Mouse (Mus musculus) stomach, postnatal 0 days (tissue): ENCODE results near the gene Spn.
"Not testable (repeated sequence)": the region's sequence is repeated elsewhere in the genome, so short reads cannot be mapped to it uniquely, and the experiment has no call there.

Experiments used
- CTCF ChIP-seq: IDR thresholded peaks from 2 replicates; pipeline ENCODE4 v1.5.1; 2016; ENCODE audit warnings: antibody characterized with exemption, low read depth, mild to moderate bottlenecking, moderate library complexity
- EP300 ChIP-seq: optimal IDR thresholded peaks from 2 replicates; pipeline ENCODE3; 2016; ENCODE audit warnings: antibody characterized with exemption

DNA sequence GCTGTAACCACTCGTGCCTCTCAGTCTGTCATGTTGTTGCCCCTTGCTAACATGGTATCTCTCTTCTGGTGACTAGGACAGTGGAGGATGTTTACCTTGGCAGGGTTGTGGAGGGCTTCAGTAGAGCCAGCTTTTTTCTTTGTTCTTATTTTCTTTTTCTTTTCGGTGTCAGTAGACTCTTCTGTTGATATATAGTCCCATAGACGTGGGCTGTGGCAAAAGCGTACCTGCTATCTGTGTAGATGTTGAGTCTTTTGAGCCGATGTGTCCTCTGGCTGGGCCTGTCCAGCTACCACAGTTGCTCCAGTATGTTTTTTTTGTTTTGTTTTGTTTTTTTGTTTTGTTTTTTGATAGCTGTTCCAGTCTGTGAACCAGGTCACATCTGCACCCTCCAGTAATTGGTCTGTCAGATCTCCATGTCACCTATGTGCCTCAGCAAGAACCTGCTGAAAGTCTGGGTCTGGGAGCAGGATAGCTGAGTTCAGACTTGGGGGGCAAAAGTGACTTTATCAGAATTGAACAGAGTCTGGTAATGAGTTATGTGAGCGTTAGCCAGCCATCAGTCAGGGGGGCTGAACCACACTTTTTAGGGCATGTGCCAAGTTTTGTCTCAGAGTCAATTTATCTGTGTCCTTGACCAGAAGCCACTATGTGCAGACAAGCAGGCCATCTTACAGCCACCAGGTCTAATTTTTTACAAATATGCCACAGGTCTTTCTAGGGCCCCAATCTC, 50.2 kb downstream of the Spn start, which contains the start of gene Zg16:
- TF ChIP-seq CTCF, EP300: not testable (repeated sequence)
